Mouse (Mus musculus): Measurements from ENCODE around the gene Tmem59l. TPM values are rescaled to one million over a fixed set of nuclear protein-coding genes. Genes with fewer than 3 reads are reported as not detected.

The Tmem59l gene
- polyA plus RNA-seq, 2 experiments from 2014 or later, result 0.22 TPM; not detected in 1

GRCm38 (mm10) chr8:70487993-70488796, 1.0 kb upstream of the Tmem59l start:
- no peak for ATAC-seq

GRCm38 (mm10) chr8:70486191-70486681, 922 bp downstream of the Tmem59l start:
- no peak for ATAC-seq

GRCm38 (mm10) chr8:70482943-70483342, 4.2 kb downstream of the Tmem59l start:
- no peak for ATAC-seq

- no peak for ATAC-seq
Observed at GRCm38 (mm10) chr8:70481908-70482307, 5.2 kb downstream of the Tmem59l start.

- ATAC-seq, result no peak
Observed at GRCm38 (mm10) chr8:70477269-70477982, 9.7 kb downstream of the Tmem59l start.

- peak; percentile 95 for ATAC-seq
Observed at GRCm38 (mm10) chr8:70476333-70477268, 10.6 kb downstream of the Tmem59l start, which contains the start of gene Klhl26. TSS of gene Klhl26 (minus strand) at chr8:70476968.

- ATAC-seq, result no peak
Observed at GRCm38 (mm10) chr8:70471856-70472255, 15.3 kb downstream of the Tmem59l start.

- no peak for ATAC-seq
Observed at GRCm38 (mm10) chr8:70469938-70470337, 17.2 kb downstream of the Tmem59l start.

GRCm38 (mm10) chr8:70469295-70469916, 17.8 kb downstream of the Tmem59l start:
- no peak for ATAC-seq

- ATAC-seq, result no peak
Observed at GRCm38 (mm10) chr8:70468733-70469132, 18.4 kb downstream of the Tmem59l start.

- no peak for ATAC-seq
Observed at GRCm38 (mm10) chr8:70467907-70468306, 19.3 kb downstream of the Tmem59l start.

GRCm38 (mm10) chr8:70467229-70467725, 19.9 kb downstream of the Tmem59l start:
- no peak for ATAC-seq

GRCm38 (mm10) chr8:70466771-70467170, 20.4 kb downstream of the Tmem59l start:
- no peak for ATAC-seq

GRCm38 (mm10) chr8:70466305-70466704, 20.9 kb downstream of the Tmem59l start:
- no peak for ATAC-seq

GRCm38 (mm10) chr8:70465701-70466100, 21.5 kb downstream of the Tmem59l start:
- ATAC-seq, result no peak

- no peak for ATAC-seq
Observed at GRCm38 (mm10) chr8:70464162-70464561, 23.0 kb downstream of the Tmem59l start.

GRCm38 (mm10) chr8:70463306-70463705, 23.9 kb downstream of the Tmem59l start:
- no peak for ATAC-seq

- ATAC-seq, result no peak
Observed at GRCm38 (mm10) chr8:70462516-70462813, 24.7 kb downstream of the Tmem59l start.

- ATAC-seq, result no peak
Observed at GRCm38 (mm10) chr8:70461765-70462515, 25.2 kb downstream of the Tmem59l start.

- ATAC-seq, result no peak
Observed at GRCm38 (mm10) chr8:70460606-70461005, 26.6 kb downstream of the Tmem59l start.

- ATAC-seq, result no peak
Observed at GRCm38 (mm10) chr8:70460199-70460598, 27.0 kb downstream of the Tmem59l start.

All from activated CD4-positive, CD25-positive, alpha-beta regulatory T cell, adult 4 months (primary cell).